Mouse (Mus musculus): ENCODE data around the gene Iqck. TPM values are rescaled to one million over a fixed set of nuclear protein-coding genes. Genes with fewer than 3 reads are reported as not detected.

Gene Iqck
- polyA plus RNA-seq, 1 experiment: 1.1 TPM

DNA sequence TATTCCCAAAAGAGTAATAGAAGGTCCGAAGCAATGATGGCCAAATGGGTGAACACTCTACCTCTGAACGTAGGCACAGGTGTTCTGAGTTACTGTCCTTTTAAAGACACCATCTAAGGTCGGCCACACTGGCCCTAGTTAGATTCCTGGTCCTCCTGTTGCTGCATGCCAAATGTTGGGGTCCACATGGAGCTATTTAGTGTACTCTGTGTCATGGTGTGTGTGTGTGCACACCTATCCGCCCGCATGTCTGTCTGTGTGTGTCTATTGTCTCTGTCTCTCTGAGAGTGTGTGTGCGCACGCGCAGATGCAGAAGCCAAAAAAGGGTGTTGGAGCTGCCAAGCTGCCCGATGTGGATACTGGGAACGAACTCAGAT, 121.6 kb downstream of the Iqck start:
- no peak overlapping the region for H3K27ac ChIP-seq (ENCODE audit: control insufficient read depth, insufficient read depth, low read length)
- TF ChIP-seq CTCF (IDR thresholded peaks at IDR 0.05; ENCODE audit: borderline replicate concordance, control insufficient read depth, extremely low read depth, insufficient read depth, low read length, poor library complexity) (no peak), POLR2A (IDR thresholded peaks at IDR 0.05; ENCODE audit: control insufficient read depth, extremely low read depth, insufficient read depth, low read length, poor library complexity) (no peak)
- H3K4me1 ChIP-seq (replicated peaks; ENCODE audit: control insufficient read depth, insufficient read depth, low read length): peaks cover 13% of the 10 kb centered on the region
- 92% methylated on average over 10 of the region's 10 CpGs for WGBS
- H3K27me3 ChIP-seq (ENCODE audit: control insufficient read depth, insufficient read depth, low read length): no peaks in the 10 kb centered on the region
- no peak overlapping the region for H3K4me3 ChIP-seq (ENCODE audit: control insufficient read depth, insufficient read depth, low read length)
- DNase-seq: no peak
- H3K36me3 ChIP-seq (ENCODE audit: control insufficient read depth, insufficient read depth, low read length): no peaks in the 10 kb centered on the region

DNA sequence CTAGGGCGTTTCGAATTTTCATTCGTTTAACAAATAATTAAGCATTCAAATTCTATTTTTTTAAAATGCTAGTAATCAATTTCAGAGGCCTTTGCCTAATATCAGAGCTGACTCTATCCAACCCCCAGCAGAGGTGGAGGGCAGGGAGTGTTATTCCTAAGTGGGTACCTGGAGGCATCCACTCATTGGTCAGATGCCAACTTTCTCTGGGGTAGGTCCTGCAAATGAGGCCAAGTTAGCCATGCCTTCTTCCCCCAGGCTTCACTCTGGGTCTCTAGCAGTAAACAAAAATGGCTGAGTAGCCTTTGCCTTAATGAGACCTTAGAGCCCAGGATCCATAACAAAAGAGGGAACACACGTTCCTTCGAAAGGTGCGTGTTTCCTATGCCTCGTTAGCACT, 123.6 kb downstream of the Iqck start:
- TF ChIP-seq POLR2A (IDR thresholded peaks at IDR 0.05; ENCODE audit: control insufficient read depth, extremely low read depth, insufficient read depth, low read length, poor library complexity) (no peak), CTCF (IDR thresholded peaks at IDR 0.05; ENCODE audit: borderline replicate concordance, control insufficient read depth, extremely low read depth, insufficient read depth, low read length, poor library complexity) (no peak)
- WGBS: 96% methylated on average over 7 of the region's 7 CpGs

DNA sequence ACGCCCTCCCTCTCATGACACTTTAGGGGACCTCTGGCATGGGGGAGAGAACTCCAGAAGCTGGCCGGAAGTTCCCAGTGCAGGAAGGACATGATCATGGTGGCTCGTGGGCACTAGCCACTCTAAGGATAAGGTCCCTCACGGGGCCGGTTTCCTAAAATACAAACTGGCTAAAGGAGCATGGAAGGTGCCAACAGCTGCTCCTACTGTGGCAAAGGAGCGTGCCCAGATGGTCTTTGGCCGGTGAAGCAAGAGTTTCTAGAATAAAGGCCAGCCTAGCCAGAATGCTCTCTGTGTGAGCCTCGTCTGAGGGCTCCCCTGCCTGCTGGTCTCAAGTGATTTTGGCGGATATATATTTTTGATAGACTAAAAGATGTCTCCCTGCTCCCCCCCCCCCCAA, 124.2 kb downstream of the Iqck start:
- Histone ChIP-seq H3K27me3 (ENCODE audit: control insufficient read depth, insufficient read depth, low read length) (no peaks in the 10 kb centered on the region), H3K27ac (ENCODE audit: control insufficient read depth, insufficient read depth, low read length) (no peak overlapping the region), H3K4me1 (replicated peaks; ENCODE audit: control insufficient read depth, insufficient read depth, low read length) (peaks cover 9% of the 10 kb centered on the region), H3K36me3 (ENCODE audit: control insufficient read depth, insufficient read depth, low read length) (no peaks in the 10 kb centered on the region), H3K4me3 (ENCODE audit: control insufficient read depth, insufficient read depth, low read length) (no peak overlapping the region)
- WGBS: 90% methylated on average over 9 of the region's 9 CpGs
- TF ChIP-seq POLR2A (IDR thresholded peaks at IDR 0.05; ENCODE audit: control insufficient read depth, extremely low read depth, insufficient read depth, low read length, poor library complexity) (no peak), CTCF (IDR thresholded peaks at IDR 0.05; ENCODE audit: borderline replicate concordance, control insufficient read depth, extremely low read depth, insufficient read depth, low read length, poor library complexity) (no peak)
- no peak for DNase-seq

More for the DNA sequence above, 123.6 kb downstream of the Iqck start:
- Histone ChIP-seq H3K4me3 (ENCODE audit: control insufficient read depth, insufficient read depth, low read length) (no peak overlapping the region), H3K4me1 (replicated peaks; ENCODE audit: control insufficient read depth, insufficient read depth, low read length) (peaks cover 9% of the 10 kb centered on the region), H3K27ac (ENCODE audit: control insufficient read depth, insufficient read depth, low read length) (no peak overlapping the region), H3K36me3 (ENCODE audit: control insufficient read depth, insufficient read depth, low read length) (no peaks in the 10 kb centered on the region), H3K27me3 (ENCODE audit: control insufficient read depth, insufficient read depth, low read length) (no peaks in the 10 kb centered on the region)
- no peak for DNase-seq

DNA sequence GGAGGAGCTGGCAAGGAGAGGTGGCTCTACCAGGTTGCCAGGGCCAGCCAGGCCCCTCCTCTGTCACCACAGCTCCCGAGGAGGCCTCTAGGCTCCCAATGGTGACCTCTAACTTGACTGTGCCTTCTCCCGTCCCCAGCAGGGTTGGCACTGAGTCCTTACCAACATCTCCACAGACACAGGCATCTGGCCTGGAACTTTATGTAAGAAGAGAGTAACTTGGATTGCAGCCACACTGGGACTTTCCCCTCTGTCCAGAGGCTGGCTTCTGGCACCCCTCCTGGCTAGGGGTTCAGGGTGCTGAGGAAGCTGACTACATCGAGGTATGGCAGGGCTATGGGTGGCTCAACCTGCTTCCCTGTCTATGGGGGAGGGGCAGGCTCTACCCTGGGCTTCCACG, 125.8 kb downstream of the Iqck start:
- Histone ChIP-seq H3K4me3 (ENCODE audit: control insufficient read depth, insufficient read depth, low read length) (no peak overlapping the region), H3K27me3 (ENCODE audit: control insufficient read depth, insufficient read depth, low read length) (no peaks in the 10 kb centered on the region), H3K4me1 (replicated peaks; ENCODE audit: control insufficient read depth, insufficient read depth, low read length) (peaks cover 4% of the 10 kb centered on the region; the same call in 1 of the 2 replicates), H3K27ac (ENCODE audit: control insufficient read depth, insufficient read depth, low read length) (no peak overlapping the region), H3K36me3 (ENCODE audit: control insufficient read depth, insufficient read depth, low read length) (no peaks in the 10 kb centered on the region)
- DNase-seq: no peak
- 64% methylated on average over 4 of the region's 4 CpGs for WGBS
- TF ChIP-seq CTCF (IDR thresholded peaks at IDR 0.05; ENCODE audit: borderline replicate concordance, control insufficient read depth, extremely low read depth, insufficient read depth, low read length, poor library complexity) (no peak), POLR2A (IDR thresholded peaks at IDR 0.05; ENCODE audit: control insufficient read depth, extremely low read depth, insufficient read depth, low read length, poor library complexity) (no peak)

DNA sequence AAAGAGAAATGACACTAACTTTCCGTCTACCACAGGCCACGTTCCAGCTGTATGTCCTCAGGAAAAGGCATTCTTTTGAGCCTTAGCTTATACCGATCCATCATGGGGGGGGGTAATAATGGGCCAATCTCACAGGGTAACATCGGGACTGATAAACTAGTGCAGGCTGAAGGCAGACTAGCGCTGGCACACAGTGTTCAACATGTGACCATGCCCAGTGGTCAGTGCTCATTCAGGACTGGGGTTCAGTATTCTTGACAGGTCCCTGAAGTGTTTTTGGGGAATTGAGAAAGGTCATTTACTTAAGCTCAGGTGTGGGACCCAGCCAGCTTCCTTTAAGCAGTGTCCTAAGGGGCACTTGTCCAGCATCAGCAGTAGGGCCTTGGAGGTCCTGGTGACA, 126.3 kb downstream of the Iqck start:
- DNase-seq: no peak
- Histone ChIP-seq H3K4me3 (ENCODE audit: control insufficient read depth, insufficient read depth, low read length) (no peak overlapping the region), H3K36me3 (ENCODE audit: control insufficient read depth, insufficient read depth, low read length) (no peaks in the 10 kb centered on the region), H3K27me3 (ENCODE audit: control insufficient read depth, insufficient read depth, low read length) (no peaks in the 10 kb centered on the region), H3K4me1 (replicated peaks; ENCODE audit: control insufficient read depth, insufficient read depth, low read length) (peaks cover under 1% of the 10 kb centered on the region; the same call in 1 of the 2 replicates), H3K27ac (ENCODE audit: control insufficient read depth, insufficient read depth, low read length) (no peak overlapping the region)
- 96% methylated on average over 5 of the region's 5 CpGs for WGBS
- TF ChIP-seq CTCF (IDR thresholded peaks at IDR 0.05; ENCODE audit: borderline replicate concordance, control insufficient read depth, extremely low read depth, insufficient read depth, low read length, poor library complexity) (no peak), POLR2A (IDR thresholded peaks at IDR 0.05; ENCODE audit: control insufficient read depth, extremely low read depth, insufficient read depth, low read length, poor library complexity) (no peak)

DNA sequence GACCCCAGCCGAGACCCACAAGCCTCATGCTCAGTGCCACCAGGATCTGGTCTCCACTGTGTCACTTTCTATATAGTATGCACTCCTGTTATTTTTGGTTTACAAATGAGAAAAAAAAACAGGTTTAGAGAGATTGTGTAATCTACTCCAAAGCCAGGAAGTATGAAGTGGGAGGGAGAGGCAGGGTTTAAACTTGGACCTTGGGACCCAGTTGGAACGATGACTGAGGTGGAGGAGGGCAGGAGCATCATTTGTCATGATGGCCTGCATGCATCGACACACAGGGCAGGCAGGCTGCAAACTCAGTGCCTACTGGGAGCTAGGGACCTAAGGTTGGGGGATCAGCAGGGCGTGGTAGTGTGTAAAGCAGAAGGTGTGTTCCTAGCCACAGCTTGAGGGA, 127.0 kb downstream of the Iqck start:
- Histone ChIP-seq H3K27ac (ENCODE audit: control insufficient read depth, insufficient read depth, low read length) (no peak overlapping the region), H3K27me3 (ENCODE audit: control insufficient read depth, insufficient read depth, low read length) (no peaks in the 10 kb centered on the region), H3K4me1 (replicated peaks; ENCODE audit: control insufficient read depth, insufficient read depth, low read length) (no peaks in the 10 kb centered on the region; the same call in 1 of the 2 replicates), H3K4me3 (ENCODE audit: control insufficient read depth, insufficient read depth, low read length) (no peak overlapping the region), H3K36me3 (ENCODE audit: control insufficient read depth, insufficient read depth, low read length) (no peaks in the 10 kb centered on the region)
- no peak for TF ChIP-seq POLR2A (IDR thresholded peaks at IDR 0.05; ENCODE audit: control insufficient read depth, extremely low read depth, insufficient read depth, low read length, poor library complexity)
- TF ChIP-seq CTCF (IDR thresholded peaks at IDR 0.05; ENCODE audit: borderline replicate concordance, control insufficient read depth, extremely low read depth, insufficient read depth, low read length, poor library complexity): no peak
- 93% methylated on average over 4 of the region's 4 CpGs for WGBS
- DNase-seq: no peak

DNA sequence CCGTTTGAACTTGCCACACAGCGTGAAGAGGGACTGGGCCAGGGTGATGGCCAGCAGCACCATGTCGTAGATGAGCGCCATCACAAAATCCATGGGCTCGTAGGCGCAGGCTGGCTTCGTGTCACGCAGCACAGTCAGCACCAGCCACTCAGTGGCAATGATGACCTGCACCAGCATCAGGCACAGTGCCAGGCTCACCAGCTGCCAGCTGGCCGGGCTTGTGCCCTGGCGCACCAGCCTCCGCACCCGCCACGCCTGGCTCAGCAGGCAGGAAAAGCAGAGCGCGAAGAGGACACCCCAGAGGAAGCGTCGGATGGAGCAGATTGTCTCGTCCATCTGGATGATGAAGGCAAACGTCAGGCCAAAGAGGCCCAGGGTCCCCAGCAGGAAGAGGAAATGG, 128.4 kb downstream of the Iqck start:
- WGBS: 91% methylated on average over 19 of the region's 19 CpGs
- TF ChIP-seq POLR2A (IDR thresholded peaks at IDR 0.05; ENCODE audit: control insufficient read depth, extremely low read depth, insufficient read depth, low read length, poor library complexity) (no peak), CTCF (IDR thresholded peaks at IDR 0.05; ENCODE audit: borderline replicate concordance, control insufficient read depth, extremely low read depth, insufficient read depth, low read length, poor library complexity) (no peak)
- DNase-seq: no peak
- Histone ChIP-seq H3K36me3 (ENCODE audit: control insufficient read depth, insufficient read depth, low read length) (no peaks in the 10 kb centered on the region), H3K27me3 (ENCODE audit: control insufficient read depth, insufficient read depth, low read length) (no peaks in the 10 kb centered on the region), H3K4me3 (ENCODE audit: control insufficient read depth, insufficient read depth, low read length) (no peak overlapping the region), H3K4me1 (replicated peaks; ENCODE audit: control insufficient read depth, insufficient read depth, low read length) (peaks cover 2% of the 10 kb centered on the region; the same call in 1 of the 2 replicates), H3K27ac (ENCODE audit: control insufficient read depth, insufficient read depth, low read length) (no peak overlapping the region)
